Mouse (Mus musculus) midbrain, embryonic 16.5 days (tissue): ENCODE measurements around the gene Chd2. TPM values are rescaled to one million over a fixed set of nuclear protein-coding genes. Genes with fewer than 3 reads are reported as not detected.

ENCODE experiments used
- ATAC-seq: fragments of 200-750 bp; cut with Nextera tagmentation; 2 replicates; pipeline ENCODE4 v1.8.0; 2017; ENCODE audit warnings: moderate TSS enrichment
- H3K27ac ChIP-seq: fragments of 300-500 bp; sonication (generic); 2 replicates; pipeline ENCODE4 v1.5.1; 2014; ENCODE audit warnings: mild to moderate bottlenecking, low read length, mixed read lengths
- H3K27me3 ChIP-seq: fragments of 300-500 bp; sonication (generic); 2 replicates; pipeline ENCODE4 v1.6.1; 2014; ENCODE audit warnings: low read depth, low read length, mixed read lengths; ENCODE audit not compliant: control insufficient read depth, insufficient read depth
- H3K36me3 ChIP-seq: fragments of 300-500 bp; sonication (generic); 2 replicates; pipeline ENCODE4 v1.6.1; 2014; ENCODE audit warnings: mild to moderate bottlenecking, low read length, moderate library complexity, mixed read lengths; ENCODE audit not compliant: control insufficient read depth, insufficient read depth
- H3K4me1 ChIP-seq: fragments of 300-500 bp; sonication (generic); 2 replicates; pipeline ENCODE4 v1.6.1; 2014; ENCODE audit warnings: mild to moderate bottlenecking, low read length, mixed read lengths; ENCODE audit not compliant: control insufficient read depth, insufficient read depth
- H3K4me2 ChIP-seq: fragments of 300-500 bp; sonication (generic); 2 replicates; pipeline ENCODE4 v1.6.1; 2014; ENCODE audit warnings: mild to moderate bottlenecking, low read length, mixed read lengths
- H3K4me3 ChIP-seq: fragments of 300-500 bp; sonication (generic); 2 replicates; pipeline ENCODE4 v1.5.1; 2014; ENCODE audit warnings: low read depth, mild to moderate bottlenecking, low read length, moderate library complexity, mixed read lengths
- H3K9ac ChIP-seq: fragments of 300-500 bp; sonication (generic); 2 replicates; pipeline ENCODE4 v1.6.1; 2014; ENCODE audit warnings: low read depth, low read length, mixed read lengths
- H3K9me3 ChIP-seq: fragments of 300-500 bp; sonication (generic); replicated peaks from 2 replicates; pipeline ENCODE4 v1.6.1; 2014; ENCODE audit warnings: mild to moderate bottlenecking, low read length, mixed read lengths; ENCODE audit not compliant: control insufficient read depth, poor library complexity, severe bottlenecking
- WGBS: fragments of 180-500 bp; shearing (Covaris S2); extraction: QIAGEN DNeasy Blood & Tissue Kit; methylation state at CpG from one replicate; pipeline ENCODE4 v1.1.7; 2014; 5-methylcytosine and 5-hydroxymethylcytosine counted together
- polyA plus RNA-seq: library from polyadenylated mRNA; unstranded; fragments of >200 nt; fragmentation: Nextera tagmentation; extraction: Ambion mirVana; gene quantifications from 2 replicates; pipeline ENCODE4 v1.2.1, GENCODE M21; 2015

Gene Chd2
- polyA plus RNA-seq, 1 experiment from 2014 or later: 44.8 TPM

DNA sequence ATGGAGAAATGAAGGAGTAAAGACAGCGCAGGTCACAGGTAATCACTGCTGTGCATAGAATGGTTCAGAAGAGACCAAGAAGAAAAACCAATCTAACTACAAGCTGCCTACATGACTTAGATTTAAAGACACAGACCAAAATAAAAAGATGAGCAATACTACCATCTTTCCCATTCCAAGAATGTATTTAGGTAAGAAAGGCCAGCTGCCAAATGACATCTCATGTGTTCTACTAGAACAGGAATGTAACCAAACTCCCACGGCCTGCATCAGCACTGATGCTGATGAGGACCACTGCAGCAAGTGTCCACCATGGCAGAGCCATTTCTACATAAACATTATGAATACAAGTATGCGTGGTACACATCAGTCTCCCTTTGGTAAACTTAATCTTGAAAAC is 73.9 kb downstream of the Chd2 start:
- H3K27ac ChIP-seq: no peak overlapping the region
- no peaks in the 10 kb centered on the region for H3K9me3 ChIP-seq
- 96% methylated on average over 3 of the region's 3 CpGs for WGBS
- no peak for ATAC-seq
- H3K36me3 ChIP-seq: peaks cover 55% of the 10 kb centered on the region
- H3K4me2 ChIP-seq: no peak overlapping the region
- no peak overlapping the region for H3K4me3 ChIP-seq
- no peaks in the 10 kb centered on the region for H3K27me3 ChIP-seq
- no peaks in the 10 kb centered on the region for H3K4me1 ChIP-seq
- H3K9ac ChIP-seq: no peak overlapping the region

DNA sequence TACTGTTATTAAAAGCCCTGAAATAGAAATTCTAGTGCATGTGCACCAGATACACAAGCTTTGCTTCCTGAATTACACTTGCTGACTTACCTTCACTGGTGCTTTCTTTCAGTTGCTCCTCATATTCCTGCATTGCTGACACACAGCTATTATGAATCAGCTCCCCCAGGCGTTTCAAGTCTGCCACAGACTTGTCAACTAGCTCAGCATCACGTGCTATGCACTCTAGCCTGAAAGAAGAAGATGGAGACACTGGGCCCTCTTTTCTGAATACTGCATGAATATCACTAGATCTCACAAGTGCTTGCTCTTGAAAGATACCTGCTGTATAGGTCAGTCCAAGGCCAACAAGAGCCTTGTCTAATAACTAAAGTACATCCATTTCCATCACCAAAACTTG is 78.1 kb downstream of the Chd2 start:
- no peak overlapping the region for H3K4me2 ChIP-seq
- H3K9me3 ChIP-seq: no peaks in the 10 kb centered on the region
- no peaks in the 10 kb centered on the region for H3K4me1 ChIP-seq
- H3K4me3 ChIP-seq: no peak overlapping the region
- H3K27ac ChIP-seq: no peak overlapping the region
- WGBS: 93% methylated on average over 2 of the region's 2 CpGs
- ATAC-seq: no peak
- no peak overlapping the region for H3K9ac ChIP-seq
- peaks cover 50% of the 10 kb centered on the region for H3K36me3 ChIP-seq
- H3K27me3 ChIP-seq: no peaks in the 10 kb centered on the region

GRCm38 (mm10) chr7:73454113-73454512 is 87.5 kb downstream of the Chd2 start:
- no peaks in the 10 kb centered on the region for H3K27me3 ChIP-seq
- peaks cover 50% of the 10 kb centered on the region for H3K36me3 ChIP-seq
- H3K4me2 ChIP-seq: no peak overlapping the region
- no peaks in the 10 kb centered on the region for H3K9me3 ChIP-seq
- 86% methylated on average over 12 of the region's 12 CpGs for WGBS
- no peaks in the 10 kb centered on the region for H3K4me1 ChIP-seq
- H3K9ac ChIP-seq: no peak overlapping the region
- no peak overlapping the region for H3K27ac ChIP-seq
- no peak overlapping the region for H3K4me3 ChIP-seq
- no peak for ATAC-seq

GRCm38 (mm10) chr7:73452187-73452808 is 89.3 kb downstream of the Chd2 start:
- Histone ChIP-seq H3K4me3 (no peak overlapping the region), H3K27me3 (no peaks in the 10 kb centered on the region), H3K9me3 (no peaks in the 10 kb centered on the region), H3K36me3 (peaks cover 56% of the 10 kb centered on the region), H3K4me2 (no peak overlapping the region), H3K9ac (no peak overlapping the region), H3K27ac (no peak overlapping the region), H3K4me1 (no peaks in the 10 kb centered on the region)
- no peak for ATAC-seq
- WGBS: 96% methylated on average over 3 of the region's 3 CpGs

- Histone ChIP-seq H3K4me1 (no peaks in the 10 kb centered on the region), H3K27ac (no peak overlapping the region), H3K4me2 (no peak overlapping the region), H3K36me3 (peaks cover 60% of the 10 kb centered on the region), H3K9me3 (no peaks in the 10 kb centered on the region), H3K4me3 (no peak overlapping the region), H3K9ac (no peak overlapping the region), H3K27me3 (no peaks in the 10 kb centered on the region)
- WGBS: 92% methylated on average over 4 of the region's 4 CpGs
- ATAC-seq: no peak
Measured at GRCm38 (mm10) chr7:73451594-73451993, 90.0 kb downstream of the Chd2 start.

DNA sequence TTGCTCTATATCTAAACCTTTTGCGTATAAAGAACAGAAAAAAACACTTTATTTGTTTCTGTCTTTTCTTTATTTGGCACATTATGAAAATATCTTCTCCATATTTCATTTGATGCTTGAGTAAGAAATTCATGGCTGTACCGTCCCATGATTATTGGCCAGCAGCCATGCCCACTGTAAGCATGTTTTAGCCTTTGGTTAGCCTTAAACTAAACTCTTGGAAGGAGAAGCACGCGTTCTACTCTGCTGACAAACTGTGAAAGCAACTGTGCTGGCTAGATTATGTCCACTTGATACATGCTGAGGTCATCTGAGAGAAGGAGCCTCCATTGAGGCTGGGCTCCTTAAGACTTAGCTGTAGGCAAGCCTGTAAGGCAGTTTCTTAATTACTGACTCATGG is 99.4 kb downstream of the Chd2 start:
- H3K27me3 ChIP-seq: no peaks in the 10 kb centered on the region
- H3K9me3 ChIP-seq: no peaks in the 10 kb centered on the region
- H3K9ac ChIP-seq: no peak overlapping the region
- H3K4me3 ChIP-seq: no peak overlapping the region
- no peaks in the 10 kb centered on the region for H3K4me1 ChIP-seq
- peaks cover 66% of the 10 kb centered on the region for H3K36me3 ChIP-seq
- ATAC-seq: no peak
- no peak overlapping the region for H3K27ac ChIP-seq
- 97% methylated on average over 4 of the region's 4 CpGs for WGBS
- no peak overlapping the region for H3K4me2 ChIP-seq

DNA sequence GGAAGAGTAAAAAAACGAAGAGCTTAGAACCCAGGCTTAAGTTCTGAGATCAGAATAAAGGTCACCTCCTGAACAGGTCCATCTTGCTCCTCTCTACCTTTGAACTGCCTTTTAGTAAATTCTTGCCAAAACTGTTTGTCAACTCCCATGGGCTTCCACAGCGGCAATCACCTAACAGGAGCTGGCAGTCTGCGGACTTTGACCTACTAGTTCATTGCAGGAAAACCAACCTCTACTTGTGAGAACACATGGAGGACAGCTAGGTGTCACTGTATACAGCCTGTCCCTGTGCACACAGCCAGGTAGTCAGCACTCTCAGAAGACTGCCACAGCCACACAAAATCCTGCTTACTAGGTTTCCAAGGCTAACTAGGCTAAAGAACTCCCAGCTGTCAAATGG is 99.8 kb downstream of the Chd2 start:
- peaks cover 63% of the 10 kb centered on the region for H3K36me3 ChIP-seq
- no peak overlapping the region for H3K4me3 ChIP-seq
- H3K9me3 ChIP-seq: no peaks in the 10 kb centered on the region
- H3K9ac ChIP-seq: no peak overlapping the region
- no peak overlapping the region for H3K4me2 ChIP-seq
- no peaks in the 10 kb centered on the region for H3K4me1 ChIP-seq
- no peaks in the 10 kb centered on the region for H3K27me3 ChIP-seq
- ATAC-seq: no peak
- 97% methylated on average over 3 of the region's 3 CpGs for WGBS
- H3K27ac ChIP-seq: no peak overlapping the region

DNA sequence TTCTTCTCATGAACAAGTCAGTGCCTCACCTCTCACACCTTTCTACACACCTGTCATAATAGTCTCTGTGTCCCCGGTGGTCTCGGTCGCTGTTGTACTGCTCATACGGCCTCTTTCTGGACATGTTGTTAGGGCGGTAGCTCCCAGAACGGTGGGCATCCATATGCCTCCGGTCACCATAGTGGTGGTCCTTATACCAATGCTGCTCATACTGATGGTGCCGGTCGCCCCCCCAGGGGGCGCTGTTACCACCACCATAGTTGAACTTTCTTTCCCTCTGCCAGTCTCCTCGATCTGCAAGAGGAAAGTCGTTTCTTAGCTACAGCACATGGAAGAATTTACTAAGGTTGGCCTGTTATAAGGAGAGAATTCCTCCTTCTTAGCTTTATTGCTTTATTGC is 105.9 kb downstream of the Chd2 start:
- H3K4me2 ChIP-seq: no peak overlapping the region
- no peak overlapping the region for H3K9ac ChIP-seq
- WGBS: 74% methylated on average over 12 of the region's 12 CpGs
- no peaks in the 10 kb centered on the region for H3K27me3 ChIP-seq
- peaks cover 2% of the 10 kb centered on the region; the same call in 1 of the 2 replicates for H3K4me1 ChIP-seq
- H3K36me3 ChIP-seq: peaks cover 47% of the 10 kb centered on the region
- no peak overlapping the region for H3K27ac ChIP-seq
- H3K4me3 ChIP-seq: no peak overlapping the region
- ATAC-seq: no peak
- H3K9me3 ChIP-seq: no peaks in the 10 kb centered on the region

GRCm38 (mm10) chr7:73434336-73434677 is 107.3 kb downstream of the Chd2 start:
- Histone ChIP-seq H3K4me2 (no peak overlapping the region), H3K9ac (no peak overlapping the region), H3K27me3 (no peaks in the 10 kb centered on the region), H3K4me1 (peaks cover 2% of the 10 kb centered on the region; the same call in 1 of the 2 replicates), H3K9me3 (no peaks in the 10 kb centered on the region), H3K27ac (no peak overlapping the region), H3K4me3 (no peak overlapping the region), H3K36me3 (peaks cover 40% of the 10 kb centered on the region)
- WGBS: 93% methylated on average over 2 of the region's 2 CpGs
- peak; percentile 32; the same call in 1 of the 2 replicates for ATAC-seq
